Mouse (Mus musculus) CH12.LX (cell line): Measurements from ENCODE around the gene Slc25a21. TPM values are rescaled to one million over a fixed set of nuclear protein-coding genes. Genes with fewer than 3 reads are reported as not detected.

Experiments used
- DNase-seq: peaks from one replicate; pipeline ENCODE4 v3.0.0-alpha.2; 2013; ENCODE audit errors: extremely low read depth
- H3K27ac ChIP-seq: 2 replicates; pipeline ENCODE4 v1.5.1; 2012; ENCODE audit warnings: low read depth, mild to moderate bottlenecking, control low read depth, moderate library complexity; ENCODE audit not compliant: insufficient read depth
- H3K27me3 ChIP-seq: replicated peaks from 2 replicates; pipeline ENCODE3; 2012; ENCODE audit warnings: inconsistent platforms
- H3K36me3 ChIP-seq, 2 experiments: replicated peaks in 1 of 2; 2 replicates each; pipeline versions ENCODE3 to v1.6.1; 2012; ENCODE audit warnings: inconsistent platforms in 1 of 2, low read length in 1 of 2, mild to moderate bottlenecking in 1 of 2, mixed read lengths in 1 of 2, moderate library complexity in 1 of 2; ENCODE audit not compliant: control insufficient read depth in 1 of 2, insufficient read depth in 1 of 2
- H3K4me1 ChIP-seq, 2 experiments: 2 replicates each; pipeline ENCODE4 v1.6.1; 2012; ENCODE audit warnings: inconsistent platforms in 1 of 2, moderate library complexity in 1 of 2; ENCODE audit not compliant: insufficient read depth in 2 of 2, control insufficient read depth in 1 of 2
- H3K4me2 ChIP-seq: 2 replicates; pipeline ENCODE4 v1.6.1; 2012; ENCODE audit warnings: low read depth, mild to moderate bottlenecking, control low read depth; ENCODE audit not compliant: poor library complexity, insufficient read depth, severe bottlenecking
- H3K4me3 ChIP-seq, 3 experiments: fragments of 150-350 bp in 1 of 3; sonication (generic) in 1 of 3; replicated peaks in 1 of 3; 2 replicates each; pipeline versions ENCODE3 to v1.5.1; 2011 to 2012; ENCODE audit warnings: low read depth in 2 of 3, low read length in 2 of 3, mild to moderate bottlenecking in 2 of 3, moderate library complexity in 2 of 3, control low read depth in 1 of 3, improper control_type of control experiment in 1 of 3, inconsistent platforms in 1 of 3, mixed read lengths in 1 of 3; ENCODE audit not compliant: poor library complexity in 1 of 3
- H3K79me2 ChIP-seq: replicated peaks from 2 replicates; pipeline ENCODE4 v1.6.1; 2012; ENCODE audit warnings: mild to moderate bottlenecking, moderate library complexity; ENCODE audit not compliant: control insufficient read depth, poor library complexity, insufficient read depth, severe bottlenecking; ENCODE audit errors: extremely low read depth
- H3K9ac ChIP-seq: 2 replicates; pipeline ENCODE4 v1.6.1; 2012; ENCODE audit warnings: low read depth, mild to moderate bottlenecking, control low read depth, moderate library complexity; ENCODE audit not compliant: insufficient read depth
- H3K9me3 ChIP-seq: replicated peaks from 2 replicates; pipeline ENCODE3; 2012; ENCODE audit warnings: low read length, inconsistent platforms, mixed read lengths
- BHLHE40 ChIP-seq: IDR thresholded peaks from 2 replicates; pipeline ENCODE4 v1.6.1; 2011; ENCODE audit warnings: mild to moderate bottlenecking, low read depth, low read length, improper control_type of control experiment
- CTCF ChIP-seq, 2 experiments: IDR thresholded peaks in 1 of 2; conservative IDR thresholded peaks in 1 of 2; 2 replicates each; pipeline ENCODE4 v1.5.1; 2011 to 2012; ENCODE audit warnings: low read depth in 2 of 2, low read length in 2 of 2, improper control_type of control experiment in 1 of 2, inconsistent platforms in 1 of 2, mild to moderate bottlenecking in 1 of 2, moderate library complexity in 1 of 2
- E2F4 ChIP-seq: IDR thresholded peaks from 2 replicates; pipeline ENCODE4 v1.6.1; 2011; ENCODE audit warnings: low read depth, low read length, improper control_type of control experiment; ENCODE audit not compliant: insufficient replicate concordance
- ELF1 ChIP-seq: IDR thresholded peaks from 2 replicates; pipeline ENCODE4 v1.6.1; 2014; ENCODE audit warnings: low read depth, mild to moderate bottlenecking, inconsistent platforms, low read length, improper control_type of control experiment
- EP300 ChIP-seq: IDR thresholded peaks from 2 replicates; pipeline ENCODE4 v1.6.1; 2011; ENCODE audit warnings: low read length, improper control_type of control experiment
- IRF4 ChIP-seq: IDR thresholded peaks from 2 replicates; pipeline ENCODE4 v1.6.1; 2014; ENCODE audit warnings: low read depth, mild to moderate bottlenecking, inconsistent platforms, low read length, improper control_type of control experiment
- JUN ChIP-seq: IDR thresholded peaks from 2 replicates; pipeline ENCODE4 v1.6.1; 2011; ENCODE audit warnings: low read depth, mild to moderate bottlenecking, low read length, improper control_type of control experiment, moderate library complexity; ENCODE audit not compliant: insufficient read depth
- KAT2A ChIP-seq: IDR thresholded peaks from 2 replicates; pipeline ENCODE4 v1.6.1; 2012; ENCODE audit warnings: low read length, improper control_type of control experiment, inconsistent platforms; ENCODE audit not compliant: insufficient replicate concordance
- MAZ ChIP-seq: IDR thresholded peaks from 2 replicates; pipeline ENCODE4 v1.6.1; 2012; ENCODE audit warnings: low read depth, mild to moderate bottlenecking, inconsistent platforms, low read length, improper control_type of control experiment, moderate library complexity
- MEF2A ChIP-seq: IDR thresholded peaks from 2 replicates; pipeline ENCODE4 v1.6.1; 2014; ENCODE audit warnings: low read depth, mild to moderate bottlenecking, inconsistent platforms, low read length, improper control_type of control experiment, borderline replicate concordance
- MXI1 ChIP-seq: IDR thresholded peaks from 2 replicates; pipeline ENCODE4 v1.6.1; 2011; ENCODE audit warnings: mild to moderate bottlenecking, low read depth, low read length, improper control_type of control experiment
- MYC ChIP-seq: IDR thresholded peaks from 2 replicates; pipeline ENCODE4 v1.6.1; 2011; ENCODE audit warnings: low read depth, mild to moderate bottlenecking, improper control_type of control experiment, low read length
- NELFE ChIP-seq: IDR thresholded peaks from 2 replicates; pipeline ENCODE4 v1.6.1; 2011; ENCODE audit warnings: low read depth, low read length, improper control_type of control experiment
- PAX5 ChIP-seq: IDR thresholded peaks from 2 replicates; pipeline ENCODE4 v1.6.1; 2012; ENCODE audit warnings: low read length, inconsistent platforms, mixed read lengths
- SIN3A ChIP-seq: IDR thresholded peaks from 2 replicates; pipeline ENCODE4 v1.6.1; 2012; ENCODE audit warnings: low read length, improper control_type of control experiment, inconsistent platforms
- UBTF ChIP-seq: IDR thresholded peaks from 2 replicates; pipeline ENCODE4 v1.6.1; 2012; ENCODE audit warnings: low read depth, mild to moderate bottlenecking, inconsistent platforms, low read length, improper control_type of control experiment, moderate library complexity
- USF2 ChIP-seq: conservative IDR thresholded peaks from 2 replicates; pipeline ENCODE4 v1.6.1; 2011; ENCODE audit warnings: low read depth, low read length, improper control_type of control experiment
- ZC3H11A ChIP-seq: IDR thresholded peaks from 2 replicates; pipeline ENCODE4 v1.6.1; 2012; ENCODE audit warnings: low read depth, mild to moderate bottlenecking, inconsistent platforms, low read length, improper control_type of control experiment
- ZKSCAN1 ChIP-seq: IDR thresholded peaks from 2 replicates; pipeline ENCODE4 v1.6.1; 2012; ENCODE audit warnings: low read depth, inconsistent platforms, low read length, improper control_type of control experiment, borderline replicate concordance
- ZMIZ1 ChIP-seq: IDR thresholded peaks from 2 replicates; pipeline ENCODE4 v1.6.1; 2012; ENCODE audit warnings: low read depth, mild to moderate bottlenecking, inconsistent platforms, low read length, improper control_type of control experiment
- ZNF384 ChIP-seq: IDR thresholded peaks from 2 replicates; pipeline ENCODE4 v1.6.1; 2012; ENCODE audit warnings: low read depth, low read length, improper control_type of control experiment, inconsistent platforms
- dilution Hi-C: fragments of 300-500 bp; cut with MboI; formaldehyde crosslinking; loops from 2 replicates; pipeline ENCODE4 v1.14.3; 2020; ENCODE audit warnings: low sequenced_read_pairs; ENCODE audit not compliant: extremely low pct_unique_long_range_greater_than_20kb, extremely low pct_ligation_motif_present
- in situ Hi-C: fragments of 300-500 bp; cut with MboI; formaldehyde crosslinking; loops from 3 replicates; pipeline ENCODE4 v1.14.3; 2019; ENCODE audit warnings: low sequenced_read_pairs, low pct_ligation_motif_present, low pct_unique_long_range_greater_than_20kb, mixed read lengths
- polyA plus RNA-seq: library from polyadenylated mRNA; unstranded; fragments of >175 nt; gene quantifications from 2 replicates; pipeline ENCODE4 v1.2.1, GENCODE M21; 2012; ENCODE audit warnings: low read depth; ENCODE audit not compliant: insufficient read length
- total RNA-seq, 2 experiments: library from RNA; depleted of rRNA; stranded (reverse); fragments of 300-350 nt in 1 of 2; fragments of >200 nt in 1 of 2; gene quantifications; 2 replicates each; pipeline ENCODE4 v1.2.3; 2012 to 2014

Slc25a21 gene
- total and polyA plus RNA-seq, 3 experiments, result not detected

DNA sequence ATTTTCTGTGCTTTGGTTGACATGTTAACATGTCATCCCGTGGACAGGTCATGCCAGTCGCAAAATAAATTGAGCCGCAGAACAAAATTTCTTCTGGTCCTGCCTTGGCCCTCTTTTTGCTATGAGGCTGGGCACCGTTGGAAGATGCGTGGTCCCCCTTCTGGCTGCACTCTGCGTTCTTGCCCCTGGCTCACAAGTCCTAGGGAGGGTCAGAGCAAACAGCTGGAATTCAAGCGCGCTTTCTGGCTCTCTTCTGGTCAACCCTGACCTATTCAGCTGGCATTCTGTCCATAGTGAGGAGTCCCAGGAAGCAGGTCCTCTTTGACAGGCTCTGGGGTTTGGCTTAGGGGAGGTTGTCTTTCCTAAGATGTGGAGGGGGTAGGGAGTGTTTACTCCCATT lies 508.4 kb downstream of the Slc25a21 start:
- Histone ChIP-seq H3K4me2 (no peak overlapping the region), H3K9me3 (no peaks in the 10 kb centered on the region), H3K27me3 (no peaks in the 10 kb centered on the region), H3K4me1 (peaks cover 0 to 15% of the 10 kb centered on the region in 2 experiments; a peak in 2 of 4 replicates), H3K27ac (no peak overlapping the region), H3K4me3 (no peak overlapping the region), H3K36me3 (no peaks in the 10 kb centered on the region), H3K9ac (no peak overlapping the region), H3K79me2 (no peaks in the 10 kb centered on the region)
- dilution Hi-C loops (no loop called here), in situ Hi-C loops (loop anchor here (25.0 kb wide), 1 partner anchor 498 kb away; the partner anchor contains the start of gene Slc25a21)
- TF ChIP-seq PAX5 (no peak), ZMIZ1 (no peak), EP300 (no peak), MYC (no peak), KAT2A (no peak), IRF4 (no peak), E2F4 (no peak), MXI1 (no peak), ZC3H11A (no peak), CTCF (conservative IDR thresholded peaks at IDR 0.05 in 1 of 2, IDR thresholded peaks at IDR 0.05 in 1 of 2; ENCODE audit: low read depth in 2 of 2, low read length in 2 of 2) (no peak), USF2 (no peak), UBTF (no peak), ELF1 (no peak), BHLHE40 (no peak), SIN3A (no peak), MEF2A (no peak)
- DNase-seq, result no peak

GRCm38 (mm10) chr12:56688482-56688840 lies 508.8 kb downstream of the Slc25a21 start:
- TF ChIP-seq ZKSCAN1 (no peak), ELF1 (no peak), SIN3A (no peak), MAZ (no peak), MYC (no peak), USF2 (no peak), JUN (no peak), ZNF384 (no peak), MXI1 (no peak), NELFE (no peak)
- TF ChIP-seq, all 38 proteins: peak for 0
- Histone ChIP-seq H3K9ac (no peak overlapping the region), H3K4me3 (no peak overlapping the region), H3K4me2 (no peak overlapping the region), H3K9me3 (no peaks in the 10 kb centered on the region), H3K79me2 (no peaks in the 10 kb centered on the region), H3K4me1 (peaks cover 0 to 15% of the 10 kb centered on the region in 2 experiments; a peak in 2 of 4 replicates), H3K27ac (no peak overlapping the region), H3K27me3 (no peaks in the 10 kb centered on the region), H3K36me3 (no peaks in the 10 kb centered on the region)
- DNase-seq, result no peak
- in situ Hi-C loops, result loop anchor here (25.0 kb wide), 1 partner anchor 499 kb away; the partner anchor contains the start of gene Slc25a21
- dilution Hi-C loops, result no loop called here
